Mouse (Mus musculus) heart, embryonic 16.5 days (tissue): ENCODE measurements around the gene Bank1. TPM values are rescaled to one million over a fixed set of nuclear protein-coding genes. Genes with fewer than 3 reads are reported as not detected.

ENCODE experiments used
- ATAC-seq: fragments of 200-750 bp; cut with Nextera tagmentation; replicated peaks from 2 replicates; pipeline ENCODE4 v1.8.0; 2017; ENCODE audit warnings: moderate number of reproducible peaks; ENCODE audit not compliant: insufficient read depth, low FRiP score; ENCODE audit errors: extremely low read depth
- H3K27ac ChIP-seq: fragments of 300-500 bp; sonication (generic); 2 replicates; pipeline ENCODE4 v1.5.1; 2014; ENCODE audit warnings: mild to moderate bottlenecking, low read length, control low read depth, moderate library complexity
- H3K27me3 ChIP-seq: fragments of 300-500 bp; sonication (generic); 2 replicates; pipeline ENCODE4 v1.6.1; 2014; ENCODE audit warnings: low read length, mixed read lengths; ENCODE audit not compliant: control insufficient read depth, insufficient read depth
- H3K36me3 ChIP-seq: fragments of 300-500 bp; sonication (generic); 2 replicates; pipeline ENCODE4 v1.6.1; 2014; ENCODE audit not compliant: control insufficient read depth, insufficient read depth
- H3K4me1 ChIP-seq: fragments of 300-500 bp; sonication (generic); 2 replicates; pipeline ENCODE4 v1.6.1; 2014; ENCODE audit warnings: low read length, mixed read lengths; ENCODE audit not compliant: control insufficient read depth, insufficient read depth
- H3K4me2 ChIP-seq: fragments of 300-500 bp; sonication (generic); 2 replicates; pipeline ENCODE4 v1.6.1; 2014; ENCODE audit warnings: low read depth, mild to moderate bottlenecking, control low read depth, low read length
- H3K4me3 ChIP-seq: fragments of 300-500 bp; sonication (generic); 2 replicates; pipeline ENCODE4 v1.5.1; 2014; ENCODE audit warnings: mild to moderate bottlenecking, control low read depth, low read length
- H3K9ac ChIP-seq: fragments of 300-500 bp; sonication (generic); 2 replicates; pipeline ENCODE4 v1.6.1; 2014; ENCODE audit warnings: low read length, control low read depth
- H3K9me3 ChIP-seq: fragments of 300-500 bp; sonication (generic); replicated peaks from 2 replicates; pipeline ENCODE4 v1.6.1; 2016; ENCODE audit warnings: low read length; ENCODE audit not compliant: control insufficient read depth
- WGBS: fragments of 180-500 bp; shearing (Covaris S2); extraction: QIAGEN DNeasy Blood & Tissue Kit; methylation state at CpG from one replicate; pipeline ENCODE4 v1.1.7; 2014; 5-methylcytosine and 5-hydroxymethylcytosine counted together
- polyA plus RNA-seq: library from polyadenylated mRNA; unstranded; fragments of >200 nt; fragmentation: Nextera tagmentation; extraction: Ambion mirVana; gene quantifications from 2 replicates; pipeline ENCODE4 v1.2.1, GENCODE M21; 2015

Bank1 gene
- polyA plus RNA-seq, 1 experiment from 2014 or later: 0.68 TPM

- no peak overlapping the region for H3K4me3 ChIP-seq
- H3K27ac ChIP-seq: no peak overlapping the region
- no peaks in the 10 kb centered on the region for H3K4me1 ChIP-seq
- WGBS: 78% methylated on average over 6 of the region's 6 CpGs
- no peak overlapping the region for H3K9ac ChIP-seq
- no peak for ATAC-seq
- H3K36me3 ChIP-seq: no peaks in the 10 kb centered on the region
- no peaks in the 10 kb centered on the region for H3K9me3 ChIP-seq
- H3K27me3 ChIP-seq: no peaks in the 10 kb centered on the region
- H3K4me2 ChIP-seq: no peak overlapping the region
Observed at GRCm38 (mm10) chr3:136109411-136110139, 216.3 kb downstream of the Bank1 start.

- Histone ChIP-seq H3K27ac (no peak overlapping the region), H3K4me3 (no peak overlapping the region), H3K4me1 (no peaks in the 10 kb centered on the region), H3K9me3 (no peaks in the 10 kb centered on the region), H3K27me3 (no peaks in the 10 kb centered on the region), H3K9ac (no peak overlapping the region), H3K4me2 (no peak overlapping the region), H3K36me3 (no peaks in the 10 kb centered on the region)
- ATAC-seq: no peak
- WGBS: 38% methylated on average over 1 of the region's 1 CpGs
Observed at GRCm38 (mm10) chr3:136106452-136106851, 219.4 kb downstream of the Bank1 start.

GRCm38 (mm10) chr3:136103339-136103738 lies 222.5 kb downstream of the Bank1 start:
- Histone ChIP-seq H3K4me2 (no peak overlapping the region), H3K36me3 (no peaks in the 10 kb centered on the region), H3K9me3 (no peaks in the 10 kb centered on the region), H3K4me1 (no peaks in the 10 kb centered on the region), H3K9ac (no peak overlapping the region), H3K4me3 (no peak overlapping the region), H3K27ac (no peak overlapping the region), H3K27me3 (no peaks in the 10 kb centered on the region)
- 70% methylated on average over 2 of the region's 2 CpGs for WGBS
- ATAC-seq: no peak

GRCm38 (mm10) chr3:136100973-136101500 lies 224.8 kb downstream of the Bank1 start:
- Histone ChIP-seq H3K4me2 (no peak overlapping the region), H3K27ac (no peak overlapping the region), H3K27me3 (no peaks in the 10 kb centered on the region), H3K9me3 (no peaks in the 10 kb centered on the region), H3K4me1 (no peaks in the 10 kb centered on the region), H3K4me3 (no peak overlapping the region), H3K9ac (no peak overlapping the region), H3K36me3 (no peaks in the 10 kb centered on the region)
- WGBS: 70% methylated on average over 5 of the region's 5 CpGs
- ATAC-seq: no peak

GRCm38 (mm10) chr3:136100292-136100691 lies 225.6 kb downstream of the Bank1 start:
- WGBS: 74% methylated on average over 8 of the region's 8 CpGs
- ATAC-seq: no peak
- Histone ChIP-seq H3K4me3 (no peak overlapping the region), H3K4me1 (no peaks in the 10 kb centered on the region), H3K27me3 (no peaks in the 10 kb centered on the region), H3K36me3 (no peaks in the 10 kb centered on the region), H3K9me3 (no peaks in the 10 kb centered on the region), H3K9ac (no peak overlapping the region), H3K4me2 (no peak overlapping the region), H3K27ac (no peak overlapping the region)

GRCm38 (mm10) chr3:136086948-136087660 lies 238.8 kb downstream of the Bank1 start:
- WGBS: 72% methylated on average over 7 of the region's 7 CpGs
- Histone ChIP-seq H3K9ac (no peak overlapping the region), H3K9me3 (no peaks in the 10 kb centered on the region), H3K27ac (no peak overlapping the region), H3K4me1 (no peaks in the 10 kb centered on the region), H3K4me3 (no peak overlapping the region), H3K27me3 (no peaks in the 10 kb centered on the region), H3K4me2 (no peak overlapping the region), H3K36me3 (no peaks in the 10 kb centered on the region)
- no peak for ATAC-seq

- no peaks in the 10 kb centered on the region for H3K4me1 ChIP-seq
- no peak overlapping the region for H3K9ac ChIP-seq
- WGBS: 60% methylated on average over 5 of the region's 5 CpGs
- H3K9me3 ChIP-seq: no peaks in the 10 kb centered on the region
- no peak overlapping the region for H3K27ac ChIP-seq
- ATAC-seq: no peak
- no peaks in the 10 kb centered on the region for H3K36me3 ChIP-seq
- no peak overlapping the region for H3K4me3 ChIP-seq
- H3K4me2 ChIP-seq: no peak overlapping the region
- H3K27me3 ChIP-seq: no peaks in the 10 kb centered on the region
Observed at GRCm38 (mm10) chr3:136086431-136086830, 239.4 kb downstream of the Bank1 start.

- no peak overlapping the region for H3K27ac ChIP-seq
- no peak overlapping the region for H3K9ac ChIP-seq
- WGBS: 39% methylated on average over 1 of the region's 1 CpGs
- no peak overlapping the region for H3K4me3 ChIP-seq
- ATAC-seq: no peak
- no peaks in the 10 kb centered on the region for H3K9me3 ChIP-seq
- no peaks in the 10 kb centered on the region for H3K4me1 ChIP-seq
- no peaks in the 10 kb centered on the region for H3K27me3 ChIP-seq
- H3K36me3 ChIP-seq: no peaks in the 10 kb centered on the region
- no peak overlapping the region for H3K4me2 ChIP-seq
Observed at GRCm38 (mm10) chr3:136085077-136085476, 240.8 kb downstream of the Bank1 start.

GRCm38 (mm10) chr3:136084066-136084465 lies 241.8 kb downstream of the Bank1 start:
- no peaks in the 10 kb centered on the region for H3K4me1 ChIP-seq
- H3K4me2 ChIP-seq: no peak overlapping the region
- ATAC-seq: no peak
- WGBS: 66% methylated on average over 5 of the region's 5 CpGs
- H3K4me3 ChIP-seq: no peak overlapping the region
- H3K9ac ChIP-seq: no peak overlapping the region
- H3K9me3 ChIP-seq: no peaks in the 10 kb centered on the region
- H3K27ac ChIP-seq: no peak overlapping the region
- H3K36me3 ChIP-seq: no peaks in the 10 kb centered on the region
- H3K27me3 ChIP-seq: no peaks in the 10 kb centered on the region
